Mouse (Mus musculus) monocyte, adult 5-6 weeks (primary cell): ENCODE data around the gene Nup35. TPM values are rescaled to one million over a fixed set of nuclear protein-coding genes. Genes with fewer than 3 reads are reported as not detected.

Experiments
- ATAC-seq: fragments of 153-309, 156-312 bp; replicated peaks from 2 replicates; pipeline ENCODE4 v1.8.0; 2017; ENCODE audit warnings: mild to moderate bottlenecking; ENCODE audit not compliant: low TSS enrichment, insufficient number of reproducible peaks, severe bottlenecking, poor library complexity, low FRiP score
- total RNA-seq: library from RNA; stranded (forward); fragments of 200-1000, 200-491, 200-594 nt; gene quantifications from 3 replicates; pipeline ENCODE4 v1.2.3, GENCODE M21; 2017

Nup35 gene
- total RNA-seq, 1 experiment from 2014 or later, result 17.7 TPM

DNA sequence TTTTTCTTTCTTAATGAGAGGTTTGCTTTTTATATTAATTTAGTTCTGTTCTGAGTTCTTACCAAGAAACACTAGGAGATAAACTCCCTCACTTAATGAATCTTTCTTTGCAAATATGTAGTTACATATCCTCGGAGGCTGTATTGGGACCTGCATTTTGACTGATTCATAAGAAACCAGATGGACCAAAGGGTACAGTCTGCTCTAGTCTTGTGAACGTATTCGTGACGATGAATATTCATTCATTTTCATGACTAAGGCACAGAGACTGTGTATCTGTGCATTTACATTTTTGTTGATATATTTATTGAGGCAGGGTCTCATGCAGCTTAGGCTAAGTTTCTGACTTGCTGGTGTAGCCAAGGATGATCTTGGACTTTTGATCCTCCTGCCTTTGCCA is 7.5 kb downstream of the Nup35 start:
- ATAC-seq, result no peak

DNA sequence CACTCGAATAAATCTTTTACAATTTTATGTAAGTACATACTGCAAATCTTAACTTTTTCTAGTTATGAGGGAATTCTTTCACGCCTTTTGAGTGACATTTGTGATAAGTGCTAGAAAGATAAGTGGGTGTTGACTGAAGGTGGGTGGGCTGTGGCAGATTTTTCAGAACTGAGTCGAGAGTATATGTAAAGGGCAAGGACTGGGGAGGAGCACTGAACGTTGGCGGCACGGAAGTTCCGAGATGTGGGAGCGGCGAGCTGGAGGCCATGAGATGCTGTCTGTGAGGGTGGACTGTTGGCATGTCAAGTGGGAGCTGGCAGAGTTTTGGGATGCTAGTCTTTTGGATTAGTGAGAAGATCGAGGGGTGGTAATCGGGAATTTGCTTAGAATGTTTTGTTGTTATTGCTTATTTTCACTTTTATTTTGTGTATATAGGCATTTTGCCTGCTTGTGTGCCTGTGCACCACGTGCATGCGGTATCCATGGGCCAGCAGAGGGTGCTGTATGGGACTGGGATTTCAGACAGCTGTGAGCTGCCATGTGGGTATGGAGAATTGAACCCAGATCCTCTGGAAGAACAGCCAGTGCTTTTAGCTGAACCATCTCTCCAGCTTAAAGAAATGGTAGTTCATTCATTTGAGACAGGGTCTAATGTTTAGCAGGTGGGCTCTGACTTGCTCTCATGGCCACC is 15.4 kb downstream of the Nup35 start:
- no peak for ATAC-seq

DNA sequence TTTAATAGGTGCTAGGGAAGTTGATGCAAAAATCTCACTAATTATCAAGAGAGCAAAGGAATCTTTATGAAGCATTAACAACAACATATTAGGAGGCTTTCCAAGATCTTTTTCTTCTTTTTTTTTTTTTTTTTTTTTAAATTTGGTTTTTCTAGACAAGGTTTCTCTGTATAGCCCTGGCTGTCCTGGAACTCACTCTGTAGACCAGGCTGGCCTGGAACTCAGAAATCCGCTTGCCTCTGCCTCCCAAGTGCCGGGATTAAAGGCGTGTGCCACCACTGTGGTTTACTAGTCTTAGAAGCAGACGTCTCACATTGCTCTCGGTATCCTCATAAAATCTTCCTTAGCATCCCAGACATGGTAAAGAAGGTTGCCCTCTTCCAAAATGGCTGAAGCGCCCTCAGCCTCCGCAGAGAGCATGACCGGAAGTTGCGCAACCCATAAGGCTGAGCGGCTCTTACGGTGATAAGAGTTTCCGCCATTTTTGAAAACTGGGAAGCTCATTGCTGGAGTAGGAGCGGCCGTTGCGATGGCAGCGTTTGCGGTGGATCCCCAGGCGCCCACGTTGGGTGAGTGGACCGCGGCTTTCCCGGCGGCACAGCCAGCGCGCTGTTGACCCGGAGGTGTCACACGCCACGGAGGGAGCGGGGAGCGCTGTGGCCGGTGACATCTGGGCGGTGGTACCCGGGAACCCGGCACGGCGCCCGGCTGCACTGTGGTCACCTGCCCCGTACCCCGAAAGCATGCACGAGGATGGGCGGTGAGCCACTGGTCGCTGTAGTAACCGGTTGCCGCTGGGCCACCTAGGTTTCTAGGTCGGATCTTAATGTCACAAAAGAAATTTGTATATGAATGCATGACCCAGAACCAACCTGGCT is 21.6 kb downstream of the Nup35 start:
- peak; percentile 96 for ATAC-seq

DNA sequence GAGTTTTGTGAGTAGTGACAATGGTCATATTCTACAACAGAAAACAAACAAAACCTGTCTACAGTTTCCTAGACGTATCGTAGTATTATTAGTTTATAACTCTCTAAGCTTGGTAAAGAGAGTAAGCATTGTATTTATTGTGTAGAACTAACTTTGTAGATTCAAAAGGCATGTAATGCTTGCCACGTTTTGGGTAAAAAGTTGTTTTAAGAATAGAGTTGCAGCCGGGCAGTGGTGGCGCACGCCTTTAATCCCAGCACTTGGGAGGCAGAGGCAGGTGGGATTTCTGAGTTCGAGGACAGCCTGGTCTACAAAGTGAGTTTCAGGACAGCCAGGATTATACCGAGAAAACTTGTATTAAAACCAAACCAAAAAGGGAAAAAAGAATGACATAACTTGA is 22.4 kb downstream of the Nup35 start:
- ATAC-seq, result no peak

DNA sequence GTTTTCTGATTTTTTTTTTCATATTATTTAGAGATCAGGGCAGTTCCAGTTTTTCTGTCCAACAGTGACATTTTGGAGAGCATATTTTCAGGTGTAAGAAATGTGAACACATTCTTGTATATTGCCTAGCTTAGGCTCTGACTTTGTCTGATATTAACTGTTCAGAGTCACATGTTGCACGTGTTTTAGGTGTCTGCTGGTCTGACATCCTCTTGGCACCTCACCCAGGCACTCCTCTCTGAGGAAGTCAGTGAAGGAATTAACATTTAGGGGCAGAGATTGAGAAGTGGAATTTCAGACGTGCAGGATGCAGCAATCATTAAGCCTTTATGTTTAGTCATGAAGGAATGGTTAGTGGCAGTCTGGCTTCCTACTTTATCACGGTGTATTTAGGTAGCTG is 22.8 kb downstream of the Nup35 start:
- no peak for ATAC-seq

DNA sequence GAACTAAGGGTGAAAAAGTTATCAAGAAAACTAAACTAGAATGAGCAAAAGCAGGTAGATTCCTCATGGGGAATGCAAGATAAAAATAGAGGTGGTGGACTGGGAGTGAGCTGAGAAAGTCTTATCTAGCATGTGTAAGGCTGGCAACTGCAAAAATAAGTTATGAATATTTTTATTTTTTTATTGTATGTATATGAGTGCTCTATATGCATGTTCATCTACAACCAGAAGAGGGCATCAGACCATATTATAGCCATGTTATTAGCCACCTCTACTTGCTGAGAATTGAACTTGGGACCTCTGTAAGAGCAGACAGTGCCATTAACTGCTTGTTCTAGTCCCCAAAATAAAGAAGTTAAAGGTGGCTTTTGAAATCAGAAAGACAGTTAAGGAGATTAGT is 44.4 kb downstream of the Nup35 start:
- no peak for ATAC-seq

DNA sequence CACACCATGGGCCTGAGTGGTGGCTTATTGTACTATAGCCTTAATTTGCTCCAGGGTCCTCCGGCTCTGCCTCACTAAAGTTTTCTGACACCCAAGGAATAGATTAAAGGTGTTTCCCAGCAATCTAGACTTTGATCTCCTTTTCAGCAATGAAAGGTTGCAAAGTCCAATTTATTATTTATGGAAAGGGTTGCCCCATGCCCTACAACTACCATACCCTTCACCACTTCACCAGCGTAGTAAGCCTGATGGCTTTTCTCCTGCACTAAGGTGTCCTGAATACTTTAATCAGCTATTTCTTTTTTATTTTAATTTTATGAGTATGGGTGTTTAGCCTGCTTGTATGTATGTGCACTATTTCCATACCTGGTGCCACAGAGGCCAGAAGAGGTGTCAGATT is 45.6 kb downstream of the Nup35 start:
- ATAC-seq, result no peak

DNA sequence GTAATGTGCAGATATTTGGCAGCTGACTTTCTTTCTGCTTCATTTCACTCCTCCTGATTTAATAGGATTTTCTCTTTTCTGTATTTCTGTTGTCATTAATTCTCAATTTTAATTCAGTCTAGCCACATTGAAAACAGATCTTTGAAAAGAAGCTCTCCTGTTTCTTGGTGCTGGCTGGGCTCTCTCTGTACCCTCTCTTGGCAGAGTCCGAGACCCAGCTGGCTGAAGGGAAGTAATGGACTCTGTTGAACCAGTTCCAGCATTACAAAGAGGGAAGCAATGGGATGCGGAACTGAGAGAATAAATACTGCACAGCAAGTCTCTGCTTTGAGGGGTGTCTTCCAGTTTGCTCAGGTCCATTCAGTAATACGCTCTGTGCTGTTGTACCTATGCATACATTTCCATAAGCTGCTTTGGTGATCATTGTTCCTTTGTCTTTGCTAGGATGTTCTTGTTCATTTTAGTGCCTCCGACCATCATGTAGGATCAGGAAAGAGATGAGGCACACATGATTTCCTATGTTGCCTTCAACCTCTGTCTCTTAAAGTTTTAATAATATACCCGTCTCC is 50.4 kb downstream of the Nup35 start:
- ATAC-seq, result no peak

DNA sequence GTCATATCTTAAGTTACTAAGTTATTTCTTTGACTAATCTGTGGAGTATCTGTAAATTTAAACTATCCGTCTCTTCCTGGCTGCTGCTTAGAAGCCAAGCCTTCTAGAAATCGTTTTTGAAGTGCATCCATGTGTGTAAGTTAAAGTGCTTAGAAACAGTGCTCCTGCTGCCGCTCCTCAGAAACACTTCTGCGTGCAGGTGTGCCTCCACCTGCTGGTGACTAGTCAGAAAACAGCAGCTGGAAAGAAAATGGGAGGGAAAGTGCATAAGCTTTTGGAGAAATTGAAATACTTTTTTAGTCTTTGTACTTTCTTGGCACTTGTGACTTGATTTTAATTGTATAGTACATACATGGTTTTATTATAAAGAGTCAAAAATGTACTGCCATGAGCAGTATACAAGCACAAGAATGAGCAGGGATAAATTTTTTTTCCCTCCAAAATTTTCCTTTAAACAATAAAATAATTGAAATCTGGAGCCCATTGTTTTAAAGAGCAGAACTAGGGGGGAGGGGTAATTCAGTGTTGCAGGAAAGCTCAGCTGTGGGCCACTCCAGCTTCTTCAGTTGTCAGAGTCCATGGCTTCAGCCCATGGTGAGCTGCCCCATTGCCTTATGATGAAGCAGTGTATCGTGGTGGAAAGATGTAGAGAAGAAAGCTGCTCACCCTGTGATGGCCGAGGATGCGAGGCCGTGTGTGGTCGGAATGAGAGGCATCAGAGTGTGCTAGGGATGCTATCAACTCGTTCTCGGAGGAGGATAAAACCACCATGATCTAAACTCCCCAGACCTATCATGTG is 53.0 kb downstream of the Nup35 start:
- no peak for ATAC-seq

DNA sequence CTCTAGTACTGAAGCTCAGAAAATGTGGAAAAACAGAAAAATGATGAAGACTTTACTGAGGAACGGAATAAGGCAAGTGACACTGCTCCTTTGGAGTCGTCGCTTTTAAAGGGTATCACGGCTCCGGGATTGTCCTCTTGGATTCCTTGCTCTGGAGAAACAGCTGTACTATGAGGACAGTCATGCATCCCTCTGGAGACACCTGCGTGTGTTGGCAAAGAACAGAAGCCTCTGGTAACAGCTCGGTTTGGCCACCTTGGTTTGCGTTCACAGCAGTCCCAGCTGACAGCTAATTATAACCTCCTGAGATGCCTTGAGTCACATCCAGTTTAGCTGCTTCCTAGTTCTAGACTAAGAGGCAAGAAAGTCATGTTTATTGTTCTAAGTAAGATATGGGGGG is 61.8 kb downstream of the Nup35 start:
- ATAC-seq, result no peak

DNA sequence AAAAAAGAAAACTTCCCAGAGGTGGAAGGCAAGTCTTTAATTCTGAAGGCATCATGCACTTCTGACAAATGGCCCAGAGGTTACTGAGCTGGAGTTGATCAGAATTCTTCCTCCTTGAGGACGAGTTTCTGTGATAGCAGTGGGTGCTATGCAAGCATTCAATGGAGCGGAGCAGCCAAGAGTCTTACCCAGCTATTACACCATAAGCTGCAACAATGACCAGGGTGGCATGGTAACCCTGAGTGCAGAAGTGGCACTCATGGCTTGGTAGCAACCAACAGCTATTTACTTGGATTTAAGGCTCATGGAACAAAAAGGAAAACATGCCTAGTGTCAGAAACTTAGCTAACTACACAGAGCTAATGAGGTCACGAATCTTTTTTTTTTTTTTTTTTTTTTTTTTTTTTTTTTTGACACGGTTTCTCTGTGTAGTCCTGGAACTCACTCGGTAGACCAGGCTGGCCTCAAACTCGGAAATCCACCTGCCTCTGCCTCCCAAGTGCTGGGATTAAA is 66.7 kb downstream of the Nup35 start:
- no peak for ATAC-seq

DNA sequence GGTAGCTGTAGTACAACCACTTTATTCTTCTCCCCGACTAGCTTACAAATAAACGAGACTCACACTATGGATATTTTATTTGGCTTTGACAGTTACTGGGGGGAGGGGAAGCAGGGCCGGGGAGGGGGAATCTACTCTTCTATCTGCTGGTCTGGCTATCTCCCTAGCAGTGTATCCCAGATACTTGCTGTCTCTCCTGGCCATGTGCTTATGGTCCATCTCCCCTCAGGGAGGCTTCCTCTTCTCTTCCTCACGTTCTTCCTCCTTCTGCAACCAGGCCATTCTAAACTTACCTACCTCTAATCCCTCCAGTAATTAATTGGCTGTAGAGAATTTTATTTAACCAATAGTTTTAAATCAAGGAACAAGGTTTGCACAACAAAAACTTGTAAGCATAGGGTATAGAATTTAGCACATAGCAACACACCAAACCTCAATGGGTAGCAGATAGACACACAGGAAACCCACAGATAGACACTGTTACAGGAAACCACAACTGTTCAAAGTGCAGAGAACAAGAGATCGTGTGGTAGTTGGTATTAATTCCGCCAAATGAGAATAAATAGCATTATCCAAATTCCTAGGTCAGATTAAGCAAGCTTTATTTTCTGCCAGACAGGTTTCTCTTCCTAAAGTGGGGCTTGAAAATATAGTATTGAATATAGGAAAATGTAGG is 67.5 kb downstream of the Nup35 start:
- ATAC-seq, result no peak

DNA sequence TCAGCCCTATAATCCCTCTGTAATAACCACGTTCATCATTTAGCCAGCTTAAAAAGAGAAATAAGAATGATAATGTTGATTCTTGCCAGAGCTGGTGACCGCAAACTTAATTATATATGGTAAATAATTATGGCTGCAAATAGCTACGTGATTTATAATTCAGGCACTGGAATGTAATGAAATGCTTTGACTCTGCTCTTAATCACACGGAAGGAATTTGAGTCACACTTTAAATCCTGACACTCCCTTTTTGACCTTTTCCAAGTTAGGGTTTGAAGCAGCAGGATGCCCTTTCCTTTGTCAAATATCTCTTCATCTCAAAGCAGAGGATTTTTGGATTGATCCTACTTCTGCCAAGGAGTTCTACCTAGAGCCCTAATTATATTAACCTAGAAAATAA is 71.2 kb downstream of the Nup35 start:
- ATAC-seq, result no peak

DNA sequence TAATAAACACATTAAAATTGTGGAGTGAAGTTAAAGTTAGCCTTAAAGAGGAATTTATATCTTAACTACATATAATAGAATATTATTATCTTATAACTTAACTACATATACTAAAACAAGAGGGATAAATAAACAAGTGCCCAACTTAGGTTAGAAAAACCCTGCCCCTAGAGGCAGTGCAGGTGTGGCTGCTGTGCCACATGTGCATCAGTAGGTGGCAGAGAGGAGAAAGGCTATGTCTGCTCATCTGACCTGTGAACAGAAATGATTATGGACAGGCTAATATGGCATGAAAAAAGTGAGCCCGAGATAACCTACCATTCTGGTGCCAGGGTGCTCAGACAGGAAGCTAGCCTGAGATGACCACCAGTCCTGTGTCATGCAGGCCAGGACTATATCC is 90.4 kb downstream of the Nup35 start:
- no peak for ATAC-seq

Other genes starting within 250 kb of the Nup35 start
- not detected in 3 replicates for gene Frzb, start 169.6 kb upstream of the Nup35 start, total RNA-seq
- 3.9 to 7.5 TPM (median 5.4 TPM) in 3 replicates for gene Nckap1, start 35.9 kb upstream of the Nup35 start, total RNA-seq
- gene Dusp19, start 191 bp upstream of the Nup35 start, total RNA-seq, result 0.95 to 8.0 TPM (median 4.7 TPM) in 3 replicates